Mouse (Mus musculus): ENCODE measurements around the gene Ankrd63. TPM values are rescaled to one million over a fixed set of nuclear protein-coding genes. Genes with fewer than 3 reads are reported as not detected.
A peak's percentile ranks its signal among the peaks of the same experiment; 100 is the strongest.

Ankrd63 gene
- 0.02 and 0.05 TPM in 2 replicates for polyA plus RNA-seq (2015; fragmentation: Nextera tagmentation; extraction: Ambion mirVana)

- no peak for ATAC-seq
- Histone ChIP-seq H3K36me3 (ENCODE audit: insufficient read depth, low read length) (no peaks in the 10 kb centered on the region), H3K9me3 (ENCODE audit: low read length) (no peaks in the 10 kb centered on the region), H3K27me3 (replicated peaks; ENCODE audit: insufficient read depth, low read length) (peaks cover 71% of the 10 kb centered on the region), H3K4me1 (ENCODE audit: insufficient read depth, low read depth, low read length) (peaks cover 14% of the 10 kb centered on the region; the same call in 1 of the 2 replicates), H3K9ac (replicated peaks; ENCODE audit: low read depth) (0 out of 2 replicates have a peak within 1 kb of the TSS, but pooled peaks have one; percentile 3), H3K4me3 (ENCODE audit: low read depth, low read length) (peak within 1 kb of the TSS; percentile 46), H3K4me2 (replicated peaks; ENCODE audit: low read depth, low read length) (peak within 1 kb of the TSS; percentile 79), H3K27ac (ENCODE audit: low read length) (no peak within 1 kb of the TSS; the same call in 1 of the 2 replicates)
- TF ChIP-seq EP300 (IDR thresholded peaks at IDR 0.05) = no peak
- TF ChIP-seq CTCF (IDR thresholded peaks at IDR 0.05) = no peak
- WGBS = 1% methylated on average over 42 of the region's 50 CpGs
- no peak for DNase-seq (ENCODE audit: low spot score)
These were observed at the start of gene Ankrd63 for GRCm38 (mm10) chr2:118703913-118704730. TSS of gene Ankrd63 (minus strand) at chr2:118703963.

- peak; percentile 21; the same call in 1 of the 2 replicates for TF ChIP-seq EP300 (IDR thresholded peaks at IDR 0.05)
- TF ChIP-seq CTCF (IDR thresholded peaks at IDR 0.05) = no peak
- Histone ChIP-seq H3K27ac (ENCODE audit: low read length) (peak overlapping the region; percentile 70), H3K4me3 (ENCODE audit: low read depth, low read length) (no peak overlapping the region), H3K4me2 (replicated peaks; ENCODE audit: low read depth, low read length) (no peak overlapping the region), H3K9me3 (ENCODE audit: low read length) (no peaks in the 10 kb centered on the region), H3K27me3 (replicated peaks; ENCODE audit: insufficient read depth, low read length) (no peaks in the 10 kb centered on the region), H3K36me3 (ENCODE audit: insufficient read depth, low read length) (0 out of 2 replicates have a peak, but pooled peaks cover 8% of the 10 kb centered on the region), H3K9ac (replicated peaks; ENCODE audit: low read depth) (no peak overlapping the region), H3K4me1 (ENCODE audit: insufficient read depth, low read depth, low read length) (peaks cover 18% of the 10 kb centered on the region)
- WGBS = 63% methylated on average over 4 of the region's 4 CpGs
- DNase-seq (ENCODE audit: low spot score) (no peak), ATAC-seq (peak; percentile 46)
These were observed 49.0 kb upstream of the Ankrd63 start for GRCm38 (mm10) chr2:118752792-118753108.

- no peaks in the 10 kb centered on the region for H3K9me3 ChIP-seq (ENCODE audit: low read length)
- WGBS = 53% methylated on average over 16 of the region's 16 CpGs
- H3K27ac ChIP-seq (ENCODE audit: low read length) = peak overlapping the region; percentile 70
- H3K4me1 ChIP-seq (ENCODE audit: insufficient read depth, low read depth, low read length) = peaks cover 24% of the 10 kb centered on the region
- no peak overlapping the region for H3K4me3 ChIP-seq (ENCODE audit: low read depth, low read length)
- 0 out of 2 replicates have a peak, but pooled peaks cover 8% of the 10 kb centered on the region for H3K36me3 ChIP-seq (ENCODE audit: insufficient read depth, low read length)
- ATAC-seq (peak; percentile 57), DNase-seq (ENCODE audit: low spot score) (peak; percentile 62)
- TF ChIP-seq CTCF (IDR thresholded peaks at IDR 0.05) (no peak), EP300 (IDR thresholded peaks at IDR 0.05) (peak; percentile 18; the same call in 1 of the 2 replicates)
- H3K9ac ChIP-seq (replicated peaks; ENCODE audit: low read depth) = no peak overlapping the region
- no peak overlapping the region for H3K4me2 ChIP-seq (replicated peaks; ENCODE audit: low read depth, low read length)
- no peaks in the 10 kb centered on the region for H3K27me3 ChIP-seq (replicated peaks; ENCODE audit: insufficient read depth, low read length)
These were observed 48.4 kb upstream of the Ankrd63 start for GRCm38 (mm10) chr2:118751896-118752791.

- H3K9me3 ChIP-seq (ENCODE audit: low read length) = no peaks in the 10 kb centered on the region
- peaks cover 27% of the 10 kb centered on the region for H3K4me1 ChIP-seq (ENCODE audit: insufficient read depth, low read depth, low read length)
- ATAC-seq = no peak
- TF ChIP-seq EP300 (IDR thresholded peaks at IDR 0.05) (no peak), CTCF (IDR thresholded peaks at IDR 0.05) (no peak)
- 71% methylated on average over 8 of the region's 8 CpGs for WGBS
- H3K4me3 ChIP-seq (ENCODE audit: low read depth, low read length) = no peak overlapping the region
- no peak for DNase-seq (ENCODE audit: low spot score)
- H3K36me3 ChIP-seq (ENCODE audit: insufficient read depth, low read length) = 0 out of 2 replicates have a peak, but pooled peaks cover 8% of the 10 kb centered on the region
- H3K27ac ChIP-seq (ENCODE audit: low read length) = no peak overlapping the region
- no peaks in the 10 kb centered on the region for H3K27me3 ChIP-seq (replicated peaks; ENCODE audit: insufficient read depth, low read length)
- H3K4me2 ChIP-seq (replicated peaks; ENCODE audit: low read depth, low read length) = no peak overlapping the region
- H3K9ac ChIP-seq (replicated peaks; ENCODE audit: low read depth) = no peak overlapping the region
These were observed 46.7 kb upstream of the Ankrd63 start for GRCm38 (mm10) chr2:118750476-118750875.

- H3K9me3 ChIP-seq (ENCODE audit: low read length) = no peaks in the 10 kb centered on the region
- no peak for ATAC-seq
- H3K4me1 ChIP-seq (ENCODE audit: insufficient read depth, low read depth, low read length) = peaks cover 33% of the 10 kb centered on the region
- 60% methylated on average over 10 of the region's 10 CpGs for whole genome bisulfite sequencing
- no peak overlapping the region for H3K4me2 ChIP-seq (replicated peaks; ENCODE audit: low read depth, low read length)
- H3K36me3 ChIP-seq (ENCODE audit: insufficient read depth, low read length) = 0 out of 2 replicates have a peak, but pooled peaks cover 8% of the 10 kb centered on the region
- H3K9ac ChIP-seq (replicated peaks; ENCODE audit: low read depth) = no peak overlapping the region
- TF ChIP-seq EP300 (IDR thresholded peaks at IDR 0.05) = no peak
- TF ChIP-seq CTCF (IDR thresholded peaks at IDR 0.05) = 0 out of 2 replicates have a peak, but pooled peaks have one; percentile 6
- no peak overlapping the region for H3K4me3 ChIP-seq (ENCODE audit: low read depth, low read length)
- no peak for DNase-seq (ENCODE audit: low spot score)
- no peak overlapping the region for H3K27ac ChIP-seq (ENCODE audit: low read length)
- no peaks in the 10 kb centered on the region for H3K27me3 ChIP-seq (replicated peaks; ENCODE audit: insufficient read depth, low read length)
These were observed 45.6 kb upstream of the Ankrd63 start for GRCm38 (mm10) chr2:118749341-118749884.
